22 mouse cellular contexts compared by ENCODE assay signal in genomic region chr8:46266801-46267200, GRCm38 (mm10). TPM values are rescaled to one million over a fixed set of nuclear protein-coding genes. Genes with fewer than 3 reads are reported as not detected.
"Had no signal": no experiment of that assay in that cellular context is flagged by ENCODE, and none has a peak within 500 bp of the region (broad histone marks: within the 10 kb centered on the region; RNA-seq: fewer than 3 reads in every experiment).

No protein-coding gene starts in this region.

- H3K36me3 ChIP-seq: lung, embryonic 15.5 days; midbrain, embryonic 12.5 days; neural tube, embryonic 12.5 days; stomach, embryonic 15.5 days had no signal

- DNase-seq: lung, adult 2 months; lung, postnatal 14 days; lung, postnatal 36 days; midbrain, embryonic 14.5 days; right cerebral cortex, postnatal 14 days; thymus, adult 2 months; thymus, postnatal 25 days; thymus, postnatal 4 days had no signal

- H3K27me3 ChIP-seq: lung, embryonic 15.5 days; neural tube, embryonic 12.5 days; stomach, embryonic 15.5 days had no signal

- H3K9me3 ChIP-seq: lung, embryonic 15.5 days; megakaryocyte, embryonic 14.5 days; midbrain, embryonic 12.5 days; neural tube, embryonic 12.5 days; stomach, embryonic 15.5 days had no signal

- H3K4me3 ChIP-seq: lung, embryonic 15.5 days; megakaryocyte, embryonic 14.5 days; midbrain, embryonic 12.5 days; neural tube, embryonic 12.5 days; stomach, embryonic 15.5 days had no signal

- H3K4me2 ChIP-seq: lung, embryonic 15.5 days; midbrain, embryonic 12.5 days; neural tube, embryonic 12.5 days; stomach, embryonic 15.5 days had no signal

- H3K9ac ChIP-seq: lung, embryonic 15.5 days; midbrain, embryonic 12.5 days; neural tube, embryonic 12.5 days; stomach, embryonic 15.5 days had no signal

- H3K4me1 ChIP-seq: lung, embryonic 15.5 days; megakaryocyte, embryonic 14.5 days; stomach, embryonic 15.5 days had no signal

- H3K27ac ChIP-seq: lung, embryonic 15.5 days; macrophage; midbrain, embryonic 12.5 days; neural tube, embryonic 12.5 days; stomach, embryonic 15.5 days; stomach, postnatal 0 days had no signal

- ATAC-seq: lung, postnatal 0 days had no signal

RNA-seq across cellular contexts. Expression of gene Helt, which starts 27.7 kb away (rescaled TPM):
- total RNA-seq: megakaryocyte progenitor cell, adult 5-6 weeks; monocyte, adult 5-6 weeks; neutrophil, adult 5-6 weeks had no signal
- polyA plus RNA-seq: lung, adult 2 months; lung, embryonic 15.5 days; lung, postnatal 0 days; macrophage; neural tube, embryonic 14.5 days; spleen, adult 2 months; stomach, postnatal 0 days; thymus, adult 2 months; urinary bladder, adult 2 months had no signal
